Mouse (Mus musculus): ENCODE measurements at regions not wholly inside any gene's neighbourhood (a gene's known extent, or its start where the extent isn't known, plus 50 kb on each side); places are given as distances from the start of the nearest gene placed in this dataset.

GRCm38 (mm10) chr6:49523184-49523583 is 127.8 kb downstream of the Stk31 start:
- DNase-seq (ENCODE audit: low read depth, low spot score): no peak

- no peak for DNase-seq (ENCODE audit: low read depth, low spot score)
Observed at GRCm38 (mm10) chr6:49523696-49524095, 128.3 kb downstream of the Stk31 start.

GRCm38 (mm10) chr6:49533956-49534355 is 138.6 kb downstream of the Stk31 start:
- no peak for DNase-seq (ENCODE audit: low read depth, low spot score)

- no peak for DNase-seq (ENCODE audit: low read depth, low spot score)
Observed at GRCm38 (mm10) chr6:49534551-49534950, 139.1 kb downstream of the Stk31 start.

- DNase-seq (ENCODE audit: low read depth, low spot score): no peak
Observed at GRCm38 (mm10) chr6:49544946-49545345, 149.5 kb downstream of the Stk31 start.

GRCm38 (mm10) chr6:49555069-49555468 is 159.7 kb downstream of the Stk31 start:
- no peak for DNase-seq (ENCODE audit: low read depth, low spot score)

GRCm38 (mm10) chr6:49558508-49558907 is 163.1 kb downstream of the Stk31 start:
- DNase-seq (ENCODE audit: low read depth, low spot score): no peak

- DNase-seq (ENCODE audit: low read depth, low spot score): no peak
Observed at GRCm38 (mm10) chr6:49559112-49559511, 163.7 kb downstream of the Stk31 start.

GRCm38 (mm10) chr6:49578340-49578739 is 182.9 kb downstream of the Stk31 start:
- DNase-seq (ENCODE audit: low read depth, low spot score): no peak

GRCm38 (mm10) chr6:49579691-49580090 is 184.3 kb downstream of the Stk31 start:
- DNase-seq (ENCODE audit: low read depth, low spot score): no peak

- DNase-seq (ENCODE audit: low read depth, low spot score): no peak
Observed at GRCm38 (mm10) chr6:49582040-49582707, 186.8 kb downstream of the Stk31 start.

- DNase-seq (ENCODE audit: low read depth, low spot score): no peak
Observed at GRCm38 (mm10) chr6:49586553-49586952, 191.1 kb downstream of the Stk31 start.

- no peak for DNase-seq (ENCODE audit: low read depth, low spot score)
Observed at GRCm38 (mm10) chr6:49588677-49589076, 193.3 kb downstream of the Stk31 start.

GRCm38 (mm10) chr6:49590927-49591631 is 195.7 kb downstream of the Stk31 start:
- no peak for DNase-seq (ENCODE audit: low read depth, low spot score)

GRCm38 (mm10) chr6:49591632-49592000 is 196.2 kb downstream of the Stk31 start:
- no peak for DNase-seq (ENCODE audit: low read depth, low spot score)

GRCm38 (mm10) chr6:49592676-49593075 is 197.3 kb downstream of the Stk31 start:
- DNase-seq (ENCODE audit: low read depth, low spot score): no peak

GRCm38 (mm10) chr6:49603201-49603600 is 207.8 kb downstream of the Stk31 start:
- no peak for DNase-seq (ENCODE audit: low read depth, low spot score)

- DNase-seq (ENCODE audit: low read depth, low spot score): no peak
Observed at GRCm38 (mm10) chr6:49603844-49604243, 208.4 kb downstream of the Stk31 start.

GRCm38 (mm10) chr6:49606028-49606427 is 210.6 kb downstream of the Stk31 start:
- DNase-seq (ENCODE audit: low read depth, low spot score): peak; percentile 12

- DNase-seq (ENCODE audit: low read depth, low spot score): peak; percentile 29
Observed at GRCm38 (mm10) chr6:49606626-49607158, 211.3 kb downstream of the Stk31 start.

GRCm38 (mm10) chr6:49624080-49624479 is 198.4 kb upstream of the Npy start:
- DNase-seq (ENCODE audit: low read depth, low spot score): no peak

- DNase-seq (ENCODE audit: low read depth, low spot score): no peak
Observed at GRCm38 (mm10) chr6:49624564-49624963, 197.9 kb upstream of the Npy start.

GRCm38 (mm10) chr6:49633470-49634095 is 188.9 kb upstream of the Npy start:
- no peak for DNase-seq (ENCODE audit: low read depth, low spot score)

All from forelimb bud, embryonic 11.5 days (tissue).